Mouse (Mus musculus) neural tube, embryonic 12.5 days (tissue): Measurements from ENCODE around the gene Mslnl. TPM values are rescaled to one million over a fixed set of nuclear protein-coding genes. Genes with fewer than 3 reads are reported as not detected.

Source experiments
- ATAC-seq: fragments of 200-750 bp; cut with Nextera tagmentation; 2 replicates; pipeline ENCODE4 v1.8.0; 2017; ENCODE audit warnings: low read depth, mild to moderate bottlenecking, moderate TSS enrichment, moderate library complexity; ENCODE audit not compliant: low FRiP score
- H3K27ac ChIP-seq: fragments of 300-500 bp; sonication (generic); 2 replicates; pipeline ENCODE4 v1.5.1; 2016
- H3K27me3 ChIP-seq: fragments of 300-500 bp; sonication (generic); replicated peaks from 2 replicates; pipeline ENCODE4 v1.6.1; 2016; ENCODE audit warnings: mild to moderate bottlenecking
- H3K36me3 ChIP-seq: fragments of 300-500 bp; sonication (generic); 2 replicates; pipeline ENCODE4 v1.6.1; 2016; ENCODE audit warnings: mild to moderate bottlenecking
- H3K4me1 ChIP-seq: fragments of 300-500 bp; sonication (generic); 2 replicates; pipeline ENCODE4 v1.6.1; 2016
- H3K4me2 ChIP-seq: fragments of 300-500 bp; sonication (generic); replicated peaks from 2 replicates; pipeline ENCODE4 v1.6.1; 2016; ENCODE audit warnings: mild to moderate bottlenecking
- H3K4me3 ChIP-seq: fragments of 300-500 bp; sonication (generic); 2 replicates; pipeline ENCODE4 v1.5.1; 2016
- H3K9ac ChIP-seq: fragments of 300-500 bp; sonication (generic); 2 replicates; pipeline ENCODE4 v1.6.1; 2016; ENCODE audit warnings: mild to moderate bottlenecking
- H3K9me3 ChIP-seq: fragments of 300-500 bp; sonication (generic); 2 replicates; pipeline ENCODE4 v1.6.1; 2016; ENCODE audit warnings: mild to moderate bottlenecking
- WGBS: fragments of 180-500 bp; shearing (Covaris S2); methylation state at CpG from one replicate; pipeline ENCODE4 v1.1.7; 2016; 5-methylcytosine and 5-hydroxymethylcytosine counted together
- polyA plus RNA-seq: library from polyadenylated mRNA; unstranded; fragments of >200 nt; fragmentation: Nextera tagmentation; extraction: Ambion mirVana; gene quantifications from 2 replicates; pipeline ENCODE4 v1.2.1, GENCODE M21; 2016

The Mslnl gene
- polyA plus RNA-seq, 1 experiment from 2014 or later, result not detected

- Histone ChIP-seq H3K27ac (no peak within 1 kb of the TSS), H3K4me1 (peaks cover 11% of the 10 kb centered on the region), H3K27me3 (no peaks in the 10 kb centered on the region), H3K4me3 (peak within 1 kb of the TSS; percentile 74), H3K36me3 (no peaks in the 10 kb centered on the region), H3K4me2 (peak within 1 kb of the TSS; percentile 87), H3K9me3 (no peaks in the 10 kb centered on the region), H3K9ac (peak within 1 kb of the TSS; percentile 84)
- ATAC-seq, result peak; percentile 70
- under 1% methylated on average over 37 of the region's 37 CpGs for WGBS
Measured at GRCm38 (mm10) chr17:25773549-25774120, 37.8 kb downstream of the Mslnl start, which contains the start of gene Narfl. Narfl (plus strand) TSS chr17:25773776.

- Histone ChIP-seq H3K27me3 (no peaks in the 10 kb centered on the region), H3K4me1 (peaks cover 11% of the 10 kb centered on the region), H3K4me2 (no peak overlapping the region), H3K9ac (no peak overlapping the region), H3K27ac (no peak overlapping the region), H3K36me3 (peaks cover 5% of the 10 kb centered on the region), H3K4me3 (no peak overlapping the region), H3K9me3 (no peaks in the 10 kb centered on the region)
- 86% methylated on average over 10 of the region's 10 CpGs for WGBS
- ATAC-seq, result no peak
Measured at GRCm38 (mm10) chr17:25775318-25776062, 39.6 kb downstream of the Mslnl start.

GRCm38 (mm10) chr17:25777948-25778347 is 42.1 kb downstream of the Mslnl start:
- Histone ChIP-seq H3K4me2 (no peak overlapping the region), H3K9ac (no peak overlapping the region), H3K36me3 (peaks cover 30% of the 10 kb centered on the region), H3K9me3 (no peaks in the 10 kb centered on the region), H3K27me3 (no peaks in the 10 kb centered on the region), H3K4me3 (no peak overlapping the region), H3K4me1 (peaks cover 14% of the 10 kb centered on the region), H3K27ac (no peak overlapping the region)
- ATAC-seq, result no peak
- 88% methylated on average over 5 of the region's 5 CpGs for WGBS

GRCm38 (mm10) chr17:25781339-25781738 is 45.5 kb downstream of the Mslnl start:
- Histone ChIP-seq H3K36me3 (peaks cover 41% of the 10 kb centered on the region), H3K4me1 (peaks cover 20% of the 10 kb centered on the region), H3K4me3 (no peak overlapping the region), H3K27me3 (no peaks in the 10 kb centered on the region), H3K9ac (no peak overlapping the region), H3K4me2 (no peak overlapping the region), H3K9me3 (no peaks in the 10 kb centered on the region), H3K27ac (no peak overlapping the region)
- 81% methylated on average over 6 of the region's 6 CpGs for WGBS
- ATAC-seq, result no peak

- peaks cover 20% of the 10 kb centered on the region for H3K4me1 ChIP-seq
- H3K9me3 ChIP-seq, result no peaks in the 10 kb centered on the region
- no peaks in the 10 kb centered on the region for H3K27me3 ChIP-seq
- H3K4me3 ChIP-seq, result no peak overlapping the region
- peaks cover 49% of the 10 kb centered on the region for H3K36me3 ChIP-seq
- peak overlapping the region; percentile 78 for H3K4me2 ChIP-seq
- WGBS, result 82% methylated on average over 7 of the region's 7 CpGs
- H3K27ac ChIP-seq, result no peak overlapping the region
- no peak for ATAC-seq
- no peak overlapping the region for H3K9ac ChIP-seq
Measured at GRCm38 (mm10) chr17:25783086-25783485, 47.2 kb downstream of the Mslnl start.

GRCm38 (mm10) chr17:25783861-25784574 is 48.2 kb downstream of the Mslnl start:
- no peak for ATAC-seq
- Histone ChIP-seq H3K27ac (no peak overlapping the region), H3K9ac (peak overlapping the region; percentile 54), H3K9me3 (no peaks in the 10 kb centered on the region), H3K4me2 (peak overlapping the region; percentile 78), H3K4me1 (peaks cover 20% of the 10 kb centered on the region), H3K36me3 (peaks cover 56% of the 10 kb centered on the region), H3K27me3 (no peaks in the 10 kb centered on the region), H3K4me3 (peak overlapping the region; percentile 58)
- 85% methylated on average over 15 of the region's 15 CpGs for WGBS

- Histone ChIP-seq H3K9me3 (no peaks in the 10 kb centered on the region), H3K27me3 (no peaks in the 10 kb centered on the region), H3K9ac (peak within 1 kb of the TSS; percentile 54), H3K27ac (peak within 1 kb of the TSS; percentile 74), H3K4me3 (peak within 1 kb of the TSS; percentile 58), H3K4me2 (peak within 1 kb of the TSS; percentile 78), H3K4me1 (peaks cover 20% of the 10 kb centered on the region), H3K36me3 (peaks cover 61% of the 10 kb centered on the region)
- under 1% methylated on average over 23 of the region's 23 CpGs for whole genome bisulfite sequencing
- ATAC-seq, result peak; percentile 77
Measured at GRCm38 (mm10) chr17:25785281-25785745, 49.5 kb downstream of the Mslnl start, which contains the start of gene Haghl. Haghl (minus strand) TSS chr17:25785673.

- peak within 1 kb of the TSS; percentile 78 for H3K4me2 ChIP-seq
- H3K9me3 ChIP-seq, result no peaks in the 10 kb centered on the region
- peak within 1 kb of the TSS; percentile 74; the same call in 1 of the 2 replicates for H3K27ac ChIP-seq
- ATAC-seq, result no peak
- H3K9ac ChIP-seq, result peak within 1 kb of the TSS; percentile 54
- no peaks in the 10 kb centered on the region for H3K27me3 ChIP-seq
- WGBS, result 88% methylated on average over 3 of the region's 3 CpGs
- H3K36me3 ChIP-seq, result peaks cover 51% of the 10 kb centered on the region
- H3K4me1 ChIP-seq, result peaks cover 30% of the 10 kb centered on the region
- peak within 1 kb of the TSS; percentile 58 for H3K4me3 ChIP-seq
Measured at GRCm38 (mm10) chr17:25786280-25786679, 50.4 kb downstream of the Mslnl start, which contains the start of gene Ccdc78. Ccdc78 (plus strand) TSS chr17:25786580.

GRCm38 (mm10) chr17:25786781-25787504 is 51.1 kb downstream of the Mslnl start:
- Histone ChIP-seq H3K9ac (no peak overlapping the region), H3K4me3 (no peak overlapping the region), H3K9me3 (no peaks in the 10 kb centered on the region), H3K27me3 (no peaks in the 10 kb centered on the region), H3K4me1 (peaks cover 34% of the 10 kb centered on the region), H3K4me2 (no peak overlapping the region), H3K36me3 (peaks cover 44% of the 10 kb centered on the region), H3K27ac (no peak overlapping the region)
- WGBS, result 90% methylated on average over 9 of the region's 9 CpGs
- ATAC-seq, result no peak

GRCm38 (mm10) chr17:25791320-25791842 is 55.5 kb downstream of the Mslnl start:
- Histone ChIP-seq H3K9me3 (no peaks in the 10 kb centered on the region), H3K36me3 (peaks cover 23% of the 10 kb centered on the region), H3K9ac (peak overlapping the region; percentile 79), H3K27me3 (no peaks in the 10 kb centered on the region), H3K4me2 (peak overlapping the region; percentile 95), H3K4me3 (peak overlapping the region; percentile 72), H3K4me1 (peaks cover 54% of the 10 kb centered on the region), H3K27ac (peak overlapping the region; percentile 79; the same call in 1 of the 2 replicates)
- ATAC-seq, result no peak
- WGBS, result 28% methylated on average over 19 of the region's 19 CpGs

- H3K9ac ChIP-seq, result peak overlapping the region; percentile 79
- peak; percentile 32; the same call in 1 of the 2 replicates for ATAC-seq
- H3K4me3 ChIP-seq, result peak overlapping the region; percentile 72
- peaks cover 23% of the 10 kb centered on the region for H3K36me3 ChIP-seq
- WGBS, result under 1% methylated on average over 45 of the region's 45 CpGs
- peak overlapping the region; percentile 95 for H3K4me2 ChIP-seq
- H3K4me1 ChIP-seq, result peaks cover 56% of the 10 kb centered on the region
- H3K27me3 ChIP-seq, result no peaks in the 10 kb centered on the region
- no peaks in the 10 kb centered on the region for H3K9me3 ChIP-seq
- H3K27ac ChIP-seq, result peak overlapping the region; percentile 79
Measured at GRCm38 (mm10) chr17:25791843-25792527, 56.1 kb downstream of the Mslnl start.
